Mouse (Mus musculus): ENCODE results near the gene Sephs2. TPM values are rescaled to one million over a fixed set of nuclear protein-coding genes. Genes with fewer than 3 reads are reported as not detected.
"Not testable (repeated sequence)": the region's sequence is repeated elsewhere in the genome, so short reads cannot be mapped to it uniquely, and the experiment has no call there.

Sephs2 gene
- polyA plus RNA-seq, 1 experiment: 64.7 TPM

DNA sequence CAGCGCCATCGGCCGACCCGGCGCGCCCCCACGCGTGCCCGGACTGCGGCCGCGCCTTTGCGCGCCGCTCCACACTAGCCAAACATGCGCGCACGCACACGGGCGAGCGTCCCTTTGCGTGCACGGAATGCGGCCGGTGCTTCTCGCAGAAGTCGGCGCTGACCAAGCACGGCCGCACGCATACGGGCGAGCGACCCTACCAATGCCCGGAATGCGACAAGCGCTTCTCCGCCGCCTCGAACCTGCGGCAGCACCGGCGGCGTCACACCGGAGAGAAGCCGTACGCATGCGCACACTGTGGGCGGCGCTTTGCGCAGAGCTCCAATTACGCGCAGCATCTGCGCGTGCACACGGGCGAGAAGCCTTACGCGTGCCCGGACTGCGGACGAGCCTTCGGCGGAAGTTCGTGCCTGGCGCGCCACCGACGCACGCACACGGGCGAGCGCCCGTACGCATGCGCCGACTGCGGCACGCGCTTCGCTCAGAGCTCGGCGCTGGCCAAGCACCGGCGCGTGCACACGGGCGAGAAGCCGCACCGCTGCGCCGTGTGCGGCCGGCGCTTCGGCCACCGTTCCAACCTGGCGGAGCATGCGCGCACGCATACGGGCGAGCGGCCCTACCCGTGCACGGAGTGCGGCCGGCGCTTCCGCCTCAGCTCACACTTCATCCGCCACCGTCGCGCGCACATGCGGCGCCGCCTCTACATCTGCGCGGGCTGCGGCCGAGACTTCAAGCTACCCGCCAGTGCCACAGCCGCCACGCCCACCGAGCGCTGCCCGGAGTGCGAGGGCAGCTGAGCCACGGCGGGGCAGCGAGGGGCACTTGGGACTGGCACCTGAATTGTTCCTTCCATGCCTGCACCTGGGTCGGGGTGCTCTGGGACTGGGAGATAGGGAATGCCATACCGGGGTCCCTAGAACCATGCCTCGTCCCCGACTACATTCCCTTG lies 19.8 kb downstream of the Sephs2 start:
- peaks cover 8% of the 10 kb centered on the region for H3K4me1 ChIP-seq (ENCODE audit: control insufficient read depth, insufficient read depth, low read length)
- peak; percentile 50; the same call in 1 of the 2 replicates for TF ChIP-seq POLR2A (IDR thresholded peaks at IDR 0.05; ENCODE audit: borderline replicate concordance, control insufficient read depth, low read depth, low read length)
- no peak for TF ChIP-seq CTCF (IDR thresholded peaks at IDR 0.05; ENCODE audit: control insufficient read depth, insufficient read depth, low read length)
- H3K27ac ChIP-seq (ENCODE audit: control insufficient read depth, insufficient read depth, low read depth, low read length, poor library complexity): peak overlapping the region; percentile 98
- H3K4me3 ChIP-seq (replicated peaks; ENCODE audit: control insufficient read depth, low read depth, low read length): peak overlapping the region; percentile 98
- WGBS: under 1% methylated on average over 135 of the region's 136 CpGs

DNA sequence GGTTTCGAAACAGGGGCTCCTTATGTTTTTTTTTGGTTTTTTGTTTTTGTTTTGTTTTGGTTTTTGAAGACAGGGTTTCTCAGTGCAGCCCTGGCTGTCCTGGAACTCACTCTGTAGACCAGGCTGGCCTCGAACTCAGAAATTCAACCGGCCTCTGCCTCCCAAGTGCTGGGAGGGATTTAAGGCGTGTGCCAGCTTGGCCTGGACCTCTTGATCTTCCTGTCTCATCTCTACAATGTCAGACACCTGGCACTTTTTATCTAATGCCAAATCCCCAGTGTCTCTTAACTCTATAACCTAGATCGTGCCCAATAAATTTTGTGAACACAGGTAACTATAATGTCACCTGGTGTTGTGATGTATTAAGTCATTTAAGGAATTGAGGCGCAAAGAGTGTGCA lies 20.5 kb downstream of the Sephs2 start:
- no peak for TF ChIP-seq CTCF (IDR thresholded peaks at IDR 0.05; ENCODE audit: control insufficient read depth, insufficient read depth, low read length)
- TF ChIP-seq POLR2A (IDR thresholded peaks at IDR 0.05; ENCODE audit: borderline replicate concordance, control insufficient read depth, low read depth, low read length): no peak
- peak overlapping the region; percentile 98 for H3K4me3 ChIP-seq (replicated peaks; ENCODE audit: control insufficient read depth, low read depth, low read length)
- peaks cover 8% of the 10 kb centered on the region for H3K4me1 ChIP-seq (ENCODE audit: control insufficient read depth, insufficient read depth, low read length)
- H3K27ac ChIP-seq (ENCODE audit: control insufficient read depth, insufficient read depth, low read depth, low read length, poor library complexity): peak overlapping the region; percentile 98
- WGBS: 58% methylated on average over 6 of the region's 6 CpGs

DNA sequence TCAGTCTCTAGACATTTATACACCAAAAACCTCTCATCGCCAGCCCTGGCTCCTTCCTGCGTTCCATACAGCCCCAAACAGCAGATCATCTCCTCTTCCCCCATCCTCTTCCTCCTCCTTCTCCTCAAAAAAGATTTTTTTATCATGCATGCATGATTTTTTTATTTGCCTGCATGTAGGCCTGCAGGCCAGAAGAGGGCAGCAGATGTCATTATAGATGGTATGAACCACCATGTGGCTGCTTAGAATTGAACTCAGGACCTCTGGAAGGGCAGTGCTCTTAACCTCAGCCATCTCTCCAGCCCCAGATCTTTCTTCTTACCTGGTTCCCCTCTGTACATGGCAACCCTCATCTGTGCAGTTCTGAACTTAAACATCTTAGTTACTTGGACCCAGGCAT lies 21.4 kb downstream of the Sephs2 start:
- Histone ChIP-seq H3K27ac (ENCODE audit: control insufficient read depth, insufficient read depth, low read depth, low read length, poor library complexity) (no peak overlapping the region), H3K4me3 (replicated peaks; ENCODE audit: control insufficient read depth, low read depth, low read length) (no peak overlapping the region), H3K4me1 (ENCODE audit: control insufficient read depth, insufficient read depth, low read length) (peaks cover 5% of the 10 kb centered on the region)
- WGBS: 38% methylated on average over 2 of the region's 2 CpGs
- TF ChIP-seq POLR2A (IDR thresholded peaks at IDR 0.05; ENCODE audit: borderline replicate concordance, control insufficient read depth, low read depth, low read length) (no peak), CTCF (IDR thresholded peaks at IDR 0.05; ENCODE audit: control insufficient read depth, insufficient read depth, low read length) (peak; percentile 34)

DNA sequence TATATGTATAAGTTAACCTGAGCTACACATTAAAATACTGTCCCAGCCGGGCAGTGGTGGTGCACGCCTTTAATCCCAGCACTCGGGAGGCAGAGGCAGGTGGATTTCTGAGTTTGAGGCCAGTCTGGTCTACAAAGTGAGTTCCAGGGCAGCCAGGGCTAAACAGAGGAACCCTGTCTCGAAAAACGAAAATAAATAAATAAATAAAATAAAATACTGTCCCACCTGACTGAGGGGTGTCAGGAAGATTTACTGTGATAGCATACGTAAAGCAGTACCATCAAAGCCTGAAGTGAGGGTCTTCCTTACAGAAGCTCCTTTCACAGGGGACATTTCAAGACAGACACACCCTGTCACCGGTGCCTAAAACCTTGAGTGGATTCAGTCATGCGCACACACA lies 23.3 kb downstream of the Sephs2 start:
- H3K4me1 ChIP-seq (ENCODE audit: control insufficient read depth, insufficient read depth, low read length); H3K27ac ChIP-seq (ENCODE audit: control insufficient read depth, insufficient read depth, low read depth, low read length, poor library complexity); H3K4me3 ChIP-seq (replicated peaks; ENCODE audit: control insufficient read depth, low read depth, low read length): not testable (repeated sequence)
- WGBS: 85% methylated on average over 8 of the region's 8 CpGs

DNA sequence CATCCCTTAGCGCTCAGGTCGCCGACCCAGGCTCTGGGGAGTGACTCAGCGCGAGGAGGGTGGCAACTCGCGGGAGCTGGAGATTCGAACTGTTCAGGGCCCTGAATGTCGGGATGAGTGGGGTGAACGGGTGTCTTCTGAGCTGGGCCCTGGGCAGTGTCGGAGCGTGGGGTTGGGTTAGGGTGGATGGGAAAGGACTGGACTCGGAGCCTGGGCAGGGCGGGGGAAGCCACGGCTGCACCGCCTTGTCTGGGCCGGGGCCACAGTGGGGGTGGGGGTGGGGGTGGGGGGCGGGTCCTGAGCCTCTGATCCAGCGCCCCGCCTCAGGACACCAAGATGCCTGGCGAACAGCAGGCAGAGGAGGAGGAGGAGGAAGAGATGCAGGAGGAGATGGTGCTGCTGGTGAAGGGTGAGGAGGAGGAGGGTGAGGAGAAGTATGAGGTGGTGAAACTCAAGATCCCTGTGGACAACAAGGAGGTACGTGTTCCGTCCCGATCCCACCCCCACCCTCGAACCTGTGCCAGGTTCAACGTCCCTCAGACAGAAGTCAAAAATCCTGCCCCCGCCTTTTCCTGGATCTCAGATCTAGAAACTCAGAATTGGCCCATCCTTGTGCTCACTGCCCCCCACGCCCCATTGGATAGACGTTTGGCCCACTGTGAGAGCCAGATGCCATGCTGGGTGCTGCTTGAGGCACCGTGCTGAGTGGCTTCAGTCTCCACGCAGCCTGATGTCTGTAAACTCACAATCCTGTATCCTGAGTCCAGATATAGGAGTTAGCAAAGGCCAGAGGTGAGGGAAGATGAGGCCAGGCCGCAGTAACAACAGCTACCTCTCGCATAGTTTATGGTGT lies 29.0 kb downstream of the Sephs2 start:
- Histone ChIP-seq H3K4me3 (replicated peaks; ENCODE audit: control insufficient read depth, low read depth, low read length) (peak overlapping the region; percentile 86), H3K4me1 (ENCODE audit: control insufficient read depth, insufficient read depth, low read length) (no peaks in the 10 kb centered on the region; the same call in 1 of the 2 replicates), H3K27ac (ENCODE audit: control insufficient read depth, insufficient read depth, low read depth, low read length, poor library complexity) (peak overlapping the region; percentile 78)
- 10% methylated on average over 32 of the region's 33 CpGs for WGBS
- TF ChIP-seq CTCF (IDR thresholded peaks at IDR 0.05; ENCODE audit: control insufficient read depth, insufficient read depth, low read length) (no peak), POLR2A (IDR thresholded peaks at IDR 0.05; ENCODE audit: borderline replicate concordance, control insufficient read depth, low read depth, low read length) (no peak)

DNA sequence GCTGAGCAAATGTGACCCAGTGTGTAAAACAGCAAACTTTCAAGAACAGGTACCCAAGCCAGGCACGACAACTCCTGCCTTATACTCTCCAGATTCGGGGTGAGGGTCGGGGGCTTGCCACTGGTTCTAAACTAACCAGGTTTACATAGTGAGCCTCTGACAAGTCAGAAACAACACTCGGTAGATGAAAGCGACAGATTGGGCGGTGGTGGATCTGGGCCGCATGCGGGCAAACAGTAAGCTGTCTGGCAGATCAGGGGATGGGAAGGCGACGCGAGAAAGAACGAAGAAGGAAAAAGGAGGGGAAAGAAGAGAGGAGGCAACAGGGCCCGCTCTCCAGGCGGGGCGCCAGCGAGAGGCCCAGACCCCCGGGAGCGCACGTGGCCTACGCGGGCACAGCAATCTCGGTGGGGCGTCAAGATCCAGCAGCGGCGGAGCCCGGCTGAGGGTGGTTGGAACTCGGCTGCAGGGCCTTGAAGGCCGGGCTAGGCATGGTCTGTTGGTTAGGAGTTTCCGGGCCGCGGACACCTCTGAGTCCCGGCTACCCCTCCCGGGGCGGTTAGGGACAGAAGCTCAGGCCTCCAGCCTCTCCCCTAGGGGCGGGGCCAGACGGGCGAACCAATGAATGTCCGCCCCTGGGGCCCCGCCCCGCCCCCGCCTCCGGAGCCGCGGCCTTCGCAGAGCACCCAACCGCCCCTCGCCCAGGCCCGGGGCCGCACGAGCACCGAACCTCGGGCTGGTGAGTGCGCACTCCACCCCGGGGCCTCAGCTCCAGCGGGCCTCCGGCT lies 29.8 kb downstream of the Sephs2 start, which contains the start of gene Zfp771:
Gene Zfp771, plus strand, starts transcription at position 405 of the 788 bp plus-strand sequence.
- peak within 1 kb of the TSS; percentile 90 for H3K27ac ChIP-seq (ENCODE audit: control insufficient read depth, insufficient read depth, low read depth, low read length, poor library complexity)
- peak within 1 kb of the TSS; percentile 86 for H3K4me3 ChIP-seq (replicated peaks; ENCODE audit: control insufficient read depth, low read depth, low read length)
- no peaks in the 10 kb centered on the region; the same call in 1 of the 2 replicates for H3K4me1 ChIP-seq (ENCODE audit: control insufficient read depth, insufficient read depth, low read length)
- TF ChIP-seq CTCF (IDR thresholded peaks at IDR 0.05; ENCODE audit: control insufficient read depth, insufficient read depth, low read length): no peak
- peak; percentile 74; the same call in 1 of the 2 replicates for TF ChIP-seq POLR2A (IDR thresholded peaks at IDR 0.05; ENCODE audit: borderline replicate concordance, control insufficient read depth, low read depth, low read length)
- 2% methylated on average over 54 of the region's 56 CpGs for WGBS

DNA sequence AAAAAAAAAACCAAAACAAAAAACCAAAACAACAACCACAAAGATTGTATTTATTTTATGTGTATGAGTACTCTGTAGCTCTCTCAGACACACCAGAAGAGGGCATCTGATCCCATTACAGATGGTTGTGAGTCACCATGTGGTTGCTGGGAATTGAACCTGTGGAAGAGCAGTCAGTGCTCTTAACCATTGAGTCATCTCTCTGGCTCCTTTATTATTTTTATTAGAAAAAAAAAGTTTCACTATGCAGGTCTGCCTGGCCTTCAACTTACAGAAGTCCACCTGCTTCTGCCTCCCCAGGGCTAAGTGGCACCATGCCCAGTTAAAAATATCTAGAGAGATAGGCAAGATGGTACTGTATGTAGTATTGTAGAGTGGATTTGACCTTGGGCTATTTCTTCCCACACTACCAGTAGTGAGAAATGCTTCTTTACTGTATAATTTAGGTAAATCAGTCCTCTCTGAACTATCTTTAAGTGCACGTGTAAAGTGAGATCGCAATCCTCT lies 30.4 kb downstream of the Sephs2 start:
- TF ChIP-seq POLR2A (IDR thresholded peaks at IDR 0.05; ENCODE audit: borderline replicate concordance, control insufficient read depth, low read depth, low read length) (no peak), CTCF (IDR thresholded peaks at IDR 0.05; ENCODE audit: control insufficient read depth, insufficient read depth, low read length) (no peak)
- peak overlapping the region; percentile 90 for H3K27ac ChIP-seq (ENCODE audit: control insufficient read depth, insufficient read depth, low read depth, low read length, poor library complexity)
- no peak overlapping the region for H3K4me3 ChIP-seq (replicated peaks; ENCODE audit: control insufficient read depth, low read depth, low read length)
- 45% methylated on average over 2 of the region's 2 CpGs for WGBS
- H3K4me1 ChIP-seq (ENCODE audit: control insufficient read depth, insufficient read depth, low read length): no peaks in the 10 kb centered on the region; the same call in 1 of the 2 replicates

Measured in bone marrow, adult 2 months (tissue).